Mouse (Mus musculus): ENCODE data around the gene Ndufs1. TPM values are rescaled to one million over a fixed set of nuclear protein-coding genes. Genes with fewer than 3 reads are reported as not detected.

Ndufs1 gene
- polyA plus RNA-seq, 1 experiment from 2014 or later: 382 TPM

GRCm38 (mm10) chr1:63209861-63210529, 33.4 kb upstream of the Ndufs1 start:
- Histone ChIP-seq H3K4me3 (ENCODE audit: control insufficient read depth in 1 of 2, insufficient read depth in 1 of 2, low read depth in 1 of 2, low read length in 2 of 2) (no peak overlapping the region), H3K36me3 (ENCODE audit: control insufficient read depth, insufficient read depth, low read length) (no peaks in the 10 kb centered on the region), H3K4me2 (ENCODE audit: low read length) (no peak overlapping the region), H3K9ac (ENCODE audit: low read length) (no peak overlapping the region), H3K27ac (replicated peaks in 1 of 2; ENCODE audit: control insufficient read depth in 1 of 2, insufficient read depth in 1 of 2, low read depth in 2 of 2, low read length in 2 of 2) (no peak overlapping the region), H3K4me1 (ENCODE audit: control insufficient read depth in 2 of 2, insufficient read depth in 2 of 2, low read length in 2 of 2) (peaks cover 0 to 4% of the 10 kb centered on the region in 2 experiments; a peak in 2 of 4 replicates), H3K9me3 (ENCODE audit: control insufficient read depth, low read length) (no peaks in the 10 kb centered on the region), H3K27me3 (ENCODE audit: control insufficient read depth, insufficient read depth, low read length) (no peaks in the 10 kb centered on the region)
- ATAC-seq (ENCODE audit: insufficient number of reproducible peaks, insufficient read depth, low FRiP score, low read depth): no peak
- 36% methylated on average over 6 of the region's 6 CpGs for WGBS

DNA sequence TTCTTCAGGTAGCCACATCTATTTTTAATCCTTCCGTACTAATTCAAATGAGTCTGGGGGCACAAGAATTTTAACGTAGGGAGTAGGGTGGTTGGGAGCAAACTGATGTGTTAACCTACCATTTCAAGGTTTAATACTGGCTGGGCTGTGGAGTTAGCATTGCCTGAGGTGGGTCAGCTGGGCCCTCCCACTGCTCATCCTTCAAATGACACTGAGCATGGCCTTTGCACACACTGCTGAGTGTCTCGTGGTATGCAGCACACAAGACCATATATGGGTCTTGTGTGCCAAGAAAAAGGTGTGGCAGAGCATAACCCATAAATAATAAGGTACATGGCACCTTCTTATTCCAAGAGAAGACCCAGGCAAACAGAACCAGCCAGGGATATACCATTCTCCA, 31.0 kb upstream of the Ndufs1 start:
- WGBS: 76% methylated on average over 3 of the region's 3 CpGs
- no peaks in the 10 kb centered on the region for H3K36me3 ChIP-seq (ENCODE audit: control insufficient read depth, insufficient read depth, low read length)
- no peak overlapping the region for H3K27ac ChIP-seq (replicated peaks in 1 of 2; ENCODE audit: control insufficient read depth in 1 of 2, insufficient read depth in 1 of 2, low read depth in 2 of 2, low read length in 2 of 2)
- H3K4me3 ChIP-seq (ENCODE audit: control insufficient read depth in 1 of 2, insufficient read depth in 1 of 2, low read depth in 1 of 2, low read length in 2 of 2): no peak overlapping the region
- no peak overlapping the region for H3K4me2 ChIP-seq (ENCODE audit: low read length)
- peaks cover 3 to 7% of the 10 kb centered on the region in 2 experiments; a peak in 3 of 4 replicates for H3K4me1 ChIP-seq (ENCODE audit: control insufficient read depth in 2 of 2, insufficient read depth in 2 of 2, low read length in 2 of 2)
- no peaks in the 10 kb centered on the region for H3K9me3 ChIP-seq (ENCODE audit: control insufficient read depth, low read length)
- H3K9ac ChIP-seq (ENCODE audit: low read length): no peak overlapping the region
- ATAC-seq (ENCODE audit: insufficient number of reproducible peaks, insufficient read depth, low FRiP score, low read depth): no peak
- H3K27me3 ChIP-seq (ENCODE audit: control insufficient read depth, insufficient read depth, low read length): no peaks in the 10 kb centered on the region

GRCm38 (mm10) chr1:63204660-63205394, 28.2 kb upstream of the Ndufs1 start:
- H3K36me3 ChIP-seq (ENCODE audit: control insufficient read depth, insufficient read depth, low read length): no peaks in the 10 kb centered on the region
- WGBS: 29% methylated on average over 7 of the region's 7 CpGs
- no peak overlapping the region for H3K9ac ChIP-seq (ENCODE audit: low read length)
- H3K4me1 ChIP-seq (ENCODE audit: control insufficient read depth in 2 of 2, insufficient read depth in 2 of 2, low read length in 2 of 2): peaks cover 3 to 7% of the 10 kb centered on the region in 2 experiments; a peak in 3 of 4 replicates
- H3K9me3 ChIP-seq (ENCODE audit: control insufficient read depth, low read length): 0 out of 2 replicates have a peak, but pooled peaks cover 3% of the 10 kb centered on the region
- no peaks in the 10 kb centered on the region for H3K27me3 ChIP-seq (ENCODE audit: control insufficient read depth, insufficient read depth, low read length)
- 0 out of 4 replicates have a peak overlapping the region, but pooled peaks of 1 of the 2 experiments have one; percentile 14 for H3K27ac ChIP-seq (replicated peaks in 1 of 2; ENCODE audit: control insufficient read depth in 1 of 2, insufficient read depth in 1 of 2, low read depth in 2 of 2, low read length in 2 of 2)
- no peak overlapping the region for H3K4me3 ChIP-seq (ENCODE audit: control insufficient read depth in 1 of 2, insufficient read depth in 1 of 2, low read depth in 1 of 2, low read length in 2 of 2)
- no peak overlapping the region for H3K4me2 ChIP-seq (ENCODE audit: low read length)
- no peak; the same call in 1 of the 2 replicates for ATAC-seq (ENCODE audit: insufficient number of reproducible peaks, insufficient read depth, low FRiP score, low read depth)

- H3K9me3 ChIP-seq (ENCODE audit: control insufficient read depth, low read length): 0 out of 2 replicates have a peak, but pooled peaks cover 3% of the 10 kb centered on the region
- H3K27me3 ChIP-seq (ENCODE audit: control insufficient read depth, insufficient read depth, low read length): no peaks in the 10 kb centered on the region
- peak; percentile 61; the same call in 1 of the 2 replicates for ATAC-seq (ENCODE audit: insufficient number of reproducible peaks, insufficient read depth, low FRiP score, low read depth)
- no peak overlapping the region for H3K4me3 ChIP-seq (ENCODE audit: control insufficient read depth in 1 of 2, insufficient read depth in 1 of 2, low read depth in 1 of 2, low read length in 2 of 2)
- H3K4me2 ChIP-seq (ENCODE audit: low read length): no peak overlapping the region
- 23% methylated on average over 7 of the region's 7 CpGs for WGBS
- no peak overlapping the region for H3K9ac ChIP-seq (ENCODE audit: low read length)
- peaks cover 3 to 7% of the 10 kb centered on the region in 2 experiments; a peak in 3 of 4 replicates for H3K4me1 ChIP-seq (ENCODE audit: control insufficient read depth in 2 of 2, insufficient read depth in 2 of 2, low read length in 2 of 2)
- no peaks in the 10 kb centered on the region for H3K36me3 ChIP-seq (ENCODE audit: control insufficient read depth, insufficient read depth, low read length)
- 0 out of 4 replicates have a peak overlapping the region, but pooled peaks of 1 of the 2 experiments have one; percentile 14 for H3K27ac ChIP-seq (replicated peaks in 1 of 2; ENCODE audit: control insufficient read depth in 1 of 2, insufficient read depth in 1 of 2, low read depth in 2 of 2, low read length in 2 of 2)
Observed at GRCm38 (mm10) chr1:63203950-63204659, 27.5 kb upstream of the Ndufs1 start.

- 86% methylated on average over 1 of the region's 1 CpGs for WGBS
- Histone ChIP-seq H3K4me1 (ENCODE audit: control insufficient read depth in 2 of 2, insufficient read depth in 2 of 2, low read length in 2 of 2) (peaks cover 3 to 7% of the 10 kb centered on the region in 2 experiments; a peak in 3 of 4 replicates), H3K27ac (replicated peaks in 1 of 2; ENCODE audit: control insufficient read depth in 1 of 2, insufficient read depth in 1 of 2, low read depth in 2 of 2, low read length in 2 of 2) (no peak overlapping the region), H3K4me3 (ENCODE audit: control insufficient read depth in 1 of 2, insufficient read depth in 1 of 2, low read depth in 1 of 2, low read length in 2 of 2) (no peak overlapping the region), H3K4me2 (ENCODE audit: low read length) (no peak overlapping the region), H3K9ac (ENCODE audit: low read length) (no peak overlapping the region), H3K9me3 (ENCODE audit: control insufficient read depth, low read length) (0 out of 2 replicates have a peak, but pooled peaks cover 3% of the 10 kb centered on the region), H3K36me3 (ENCODE audit: control insufficient read depth, insufficient read depth, low read length) (no peaks in the 10 kb centered on the region), H3K27me3 (ENCODE audit: control insufficient read depth, insufficient read depth, low read length) (no peaks in the 10 kb centered on the region)
- no peak for ATAC-seq (ENCODE audit: insufficient number of reproducible peaks, insufficient read depth, low FRiP score, low read depth)
Observed at GRCm38 (mm10) chr1:63203471-63203870, 26.8 kb upstream of the Ndufs1 start.

- Histone ChIP-seq H3K4me3 (ENCODE audit: control insufficient read depth in 1 of 2, insufficient read depth in 1 of 2, low read depth in 1 of 2, low read length in 2 of 2) (no peak overlapping the region), H3K36me3 (ENCODE audit: control insufficient read depth, insufficient read depth, low read length) (no peaks in the 10 kb centered on the region), H3K4me1 (ENCODE audit: control insufficient read depth in 2 of 2, insufficient read depth in 2 of 2, low read length in 2 of 2) (peaks cover 3 to 7% of the 10 kb centered on the region in 2 experiments; a peak in 3 of 4 replicates), H3K9ac (ENCODE audit: low read length) (no peak overlapping the region), H3K27ac (replicated peaks in 1 of 2; ENCODE audit: control insufficient read depth in 1 of 2, insufficient read depth in 1 of 2, low read depth in 2 of 2, low read length in 2 of 2) (no peak overlapping the region), H3K27me3 (ENCODE audit: control insufficient read depth, insufficient read depth, low read length) (no peaks in the 10 kb centered on the region), H3K9me3 (ENCODE audit: control insufficient read depth, low read length) (0 out of 2 replicates have a peak, but pooled peaks cover 3% of the 10 kb centered on the region), H3K4me2 (ENCODE audit: low read length) (no peak overlapping the region)
- 79% methylated on average over 1 of the region's 1 CpGs for WGBS
- ATAC-seq (ENCODE audit: insufficient number of reproducible peaks, insufficient read depth, low FRiP score, low read depth): no peak
Observed at GRCm38 (mm10) chr1:63201672-63202071, 25.0 kb upstream of the Ndufs1 start.

- H3K4me1 ChIP-seq (ENCODE audit: control insufficient read depth in 2 of 2, insufficient read depth in 2 of 2, low read length in 2 of 2): peaks cover 3 to 7% of the 10 kb centered on the region in 2 experiments; a peak in 3 of 4 replicates
- no peak overlapping the region for H3K9ac ChIP-seq (ENCODE audit: low read length)
- no peak overlapping the region for H3K4me2 ChIP-seq (ENCODE audit: low read length)
- H3K4me3 ChIP-seq (ENCODE audit: control insufficient read depth in 1 of 2, insufficient read depth in 1 of 2, low read depth in 1 of 2, low read length in 2 of 2): no peak overlapping the region
- no peaks in the 10 kb centered on the region for H3K27me3 ChIP-seq (ENCODE audit: control insufficient read depth, insufficient read depth, low read length)
- H3K9me3 ChIP-seq (ENCODE audit: control insufficient read depth, low read length): 0 out of 2 replicates have a peak, but pooled peaks cover 3% of the 10 kb centered on the region
- no peak overlapping the region for H3K27ac ChIP-seq (replicated peaks in 1 of 2; ENCODE audit: control insufficient read depth in 1 of 2, insufficient read depth in 1 of 2, low read depth in 2 of 2, low read length in 2 of 2)
- H3K36me3 ChIP-seq (ENCODE audit: control insufficient read depth, insufficient read depth, low read length): no peaks in the 10 kb centered on the region
- WGBS: 84% methylated on average over 18 of the region's 18 CpGs
- ATAC-seq (ENCODE audit: insufficient number of reproducible peaks, insufficient read depth, low FRiP score, low read depth): no peak
Observed at GRCm38 (mm10) chr1:63200322-63200721, 23.7 kb upstream of the Ndufs1 start.

Measured in heart, embryonic 14.5 days (tissue).